Mouse (Mus musculus): ENCODE results near the gene Ppp1ca. TPM values are rescaled to one million over a fixed set of nuclear protein-coding genes. Genes with fewer than 3 reads are reported as not detected.

Gene Ppp1ca
- total and polyA plus RNA-seq, 3 experiments, result 272 to 406 (median 313) TPM

DNA sequence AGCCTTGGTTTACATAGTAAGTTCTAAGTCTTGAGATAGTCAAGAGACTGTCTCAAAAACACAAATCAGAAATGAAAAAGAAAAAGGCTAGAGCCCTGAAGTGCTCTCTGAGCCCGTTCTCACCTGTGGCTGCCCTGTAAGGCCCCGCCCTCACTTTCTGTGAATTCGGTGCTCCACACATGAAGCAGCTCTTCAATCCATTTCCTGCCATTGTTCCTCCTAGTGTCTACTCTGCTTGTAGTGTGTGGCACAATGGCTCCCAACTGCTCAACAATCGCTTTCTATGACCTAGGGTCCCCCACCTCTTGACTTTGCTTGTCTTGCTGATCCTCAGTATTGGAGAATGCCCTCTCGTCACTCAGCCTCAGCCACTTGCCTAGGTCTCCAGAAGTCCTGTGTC lies 35.6 kb downstream of the Ppp1ca start:
- H3K36me3 ChIP-seq (ENCODE audit: control insufficient read depth, insufficient read depth, low read length), result no peaks in the 10 kb centered on the region
- no peak overlapping the region for H3K4me3 ChIP-seq
- no peak for DNase-seq
- WGBS, result 64% methylated on average over 5 of the region's 5 CpGs
- peaks cover 9% of the 10 kb centered on the region for H3K4me1 ChIP-seq (ENCODE audit: control insufficient read depth, insufficient read depth, low read length)
- TF ChIP-seq POLR2A (IDR thresholded peaks at IDR 0.05; ENCODE audit: insufficient read depth, low read depth, low read length) (no peak), EP300 (IDR thresholded peaks at IDR 0.05; ENCODE audit: insufficient read depth, low read depth, low read length) (no peak), CTCF (IDR thresholded peaks at IDR 0.05) (no peak)
- intact Hi-C loops (cut with DNase I), result loop anchor here (5.0 kb wide), 3 partner anchors 100 to 210 kb away; partner anchors contain the start of gene Aip
- H3K79me2 ChIP-seq (replicated peaks; ENCODE audit: control insufficient read depth, insufficient read depth, low read length), result no peaks in the 10 kb centered on the region
- H3K9ac ChIP-seq (ENCODE audit: low read depth, low read length), result no peak overlapping the region
- no peak overlapping the region for H3K27ac ChIP-seq
- H3K27me3 ChIP-seq (ENCODE audit: control insufficient read depth, insufficient read depth, low read length), result no peaks in the 10 kb centered on the region

DNA sequence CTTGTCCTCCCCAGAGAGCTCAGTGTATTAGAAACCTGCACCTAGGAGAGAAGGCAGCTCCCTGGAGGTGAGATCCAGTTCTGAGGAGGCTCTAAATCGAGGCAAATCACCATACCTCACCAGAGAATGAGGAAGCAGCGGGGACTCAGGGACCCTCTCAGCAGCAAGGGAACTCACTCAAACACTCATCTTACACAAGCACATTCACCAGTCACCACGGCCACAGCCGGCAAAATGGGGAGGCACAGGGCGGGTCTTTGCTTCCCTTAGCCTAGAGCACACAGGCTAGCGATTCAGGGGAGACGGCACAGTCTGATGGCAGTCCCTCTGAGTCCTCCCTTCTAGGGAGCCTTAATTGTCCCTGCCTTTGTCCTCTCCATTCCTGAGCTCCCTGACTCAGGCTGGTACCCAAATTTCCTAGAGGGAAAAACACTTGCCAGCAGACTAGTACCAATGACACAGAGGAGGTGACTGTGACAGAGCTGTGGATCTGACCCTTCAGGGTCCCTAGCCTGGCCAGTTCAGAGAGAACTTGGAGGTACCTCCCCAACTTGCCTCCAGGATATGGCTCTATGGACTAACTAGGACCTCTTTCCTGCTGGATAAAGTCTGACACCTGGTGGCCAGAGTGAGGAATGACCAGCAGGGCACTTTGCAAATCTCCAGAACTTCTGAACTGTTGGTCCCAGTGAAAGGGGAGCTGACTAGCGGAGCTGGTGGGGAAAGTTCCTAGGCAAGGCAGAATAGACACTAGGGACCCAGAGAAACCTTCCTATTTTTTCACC lies 36.2 kb downstream of the Ppp1ca start:
- peak; percentile 72 to 77 for DNase-seq
- Histone ChIP-seq H3K27ac (no peak overlapping the region), H3K9ac (ENCODE audit: low read depth, low read length) (no peak overlapping the region), H3K4me3 (no peak overlapping the region), H3K79me2 (replicated peaks; ENCODE audit: control insufficient read depth, insufficient read depth, low read length) (no peaks in the 10 kb centered on the region), H3K4me1 (ENCODE audit: control insufficient read depth, insufficient read depth, low read length) (peaks cover 10% of the 10 kb centered on the region), H3K36me3 (ENCODE audit: control insufficient read depth, insufficient read depth, low read length) (no peaks in the 10 kb centered on the region), H3K27me3 (ENCODE audit: control insufficient read depth, insufficient read depth, low read length) (no peaks in the 10 kb centered on the region)
- TF ChIP-seq EP300 (IDR thresholded peaks at IDR 0.05; ENCODE audit: insufficient read depth, low read depth, low read length) (peak; percentile 94), POLR2A (IDR thresholded peaks at IDR 0.05; ENCODE audit: insufficient read depth, low read depth, low read length) (no peak)
- intact Hi-C loops (cut with DNase I), result loop anchor here (1.0 to 5.0 kb wide), 6 partner anchors 21 to 211 kb away; partner anchors contain the start of gene Aip
- 18% methylated on average over 8 of the region's 8 CpGs for WGBS

DNA sequence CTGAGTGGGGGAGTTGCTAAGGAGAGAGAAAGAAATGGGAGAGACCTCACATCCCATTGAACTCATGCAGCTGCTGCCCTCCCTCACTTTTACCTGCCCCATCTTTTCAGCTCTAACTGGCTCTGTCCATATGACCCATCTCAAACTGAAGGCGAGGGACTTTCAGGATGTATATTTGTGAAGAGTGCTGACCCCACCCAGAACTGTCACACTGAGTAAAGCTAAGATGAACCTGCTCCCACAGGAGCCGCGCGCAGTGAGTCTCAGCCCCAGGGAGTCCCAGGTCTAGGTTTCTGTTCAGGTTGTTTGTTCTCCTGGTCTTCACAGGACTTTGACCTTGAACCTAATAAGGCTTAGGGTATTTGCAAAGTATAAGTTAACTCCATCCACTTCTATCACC lies 37.0 kb downstream of the Ppp1ca start:
- TF ChIP-seq CTCF (IDR thresholded peaks at IDR 0.05) (no peak), POLR2A (IDR thresholded peaks at IDR 0.05; ENCODE audit: insufficient read depth, low read depth, low read length) (no peak), EP300 (IDR thresholded peaks at IDR 0.05; ENCODE audit: insufficient read depth, low read depth, low read length) (no peak)
- intact Hi-C loops (cut with DNase I), result loop anchor here (1.0 to 5.0 kb wide), 6 partner anchors 22 to 212 kb away; partner anchors contain the start of gene Aip
- Histone ChIP-seq H3K27me3 (ENCODE audit: control insufficient read depth, insufficient read depth, low read length) (no peaks in the 10 kb centered on the region), H3K36me3 (ENCODE audit: control insufficient read depth, insufficient read depth, low read length) (no peaks in the 10 kb centered on the region), H3K79me2 (replicated peaks; ENCODE audit: control insufficient read depth, insufficient read depth, low read length) (no peaks in the 10 kb centered on the region), H3K9ac (ENCODE audit: low read depth, low read length) (no peak overlapping the region), H3K27ac (no peak overlapping the region), H3K4me1 (ENCODE audit: control insufficient read depth, insufficient read depth, low read length) (peaks cover 10% of the 10 kb centered on the region), H3K4me3 (no peak overlapping the region)
- no peak for DNase-seq
- WGBS, result 86% methylated on average over 4 of the region's 4 CpGs

DNA sequence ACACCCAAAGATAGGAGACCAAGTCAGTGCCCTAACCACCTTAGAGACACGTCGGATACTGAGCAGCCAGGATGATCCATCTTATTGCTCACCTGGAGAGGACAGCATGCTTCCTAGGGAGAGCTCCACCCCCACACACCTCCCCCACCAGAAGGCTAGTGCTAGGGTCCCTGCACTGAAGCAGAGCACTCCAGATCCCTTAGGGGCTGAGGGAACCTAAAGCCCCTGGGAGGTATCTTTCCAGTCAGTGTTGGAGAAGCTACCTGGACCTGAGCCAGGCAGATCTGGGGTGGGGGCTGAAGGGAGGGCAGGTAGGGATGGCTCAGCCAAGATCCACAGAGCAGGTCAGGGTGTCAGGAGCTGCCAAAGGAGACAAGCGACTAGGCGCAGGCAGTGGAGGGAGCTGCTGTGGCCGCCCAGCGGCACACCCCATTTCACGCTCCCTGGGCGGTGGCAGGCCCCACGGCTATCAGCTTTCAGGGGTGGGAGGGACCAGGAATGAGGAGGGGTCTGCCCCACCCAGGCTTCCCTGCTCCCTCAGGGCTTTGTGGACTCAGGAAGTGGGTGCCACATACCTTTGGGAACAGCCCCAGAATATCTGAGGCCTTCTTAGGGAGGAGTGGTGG lies 37.7 kb downstream of the Ppp1ca start:
- H3K79me2 ChIP-seq (replicated peaks; ENCODE audit: control insufficient read depth, insufficient read depth, low read length), result no peaks in the 10 kb centered on the region
- H3K4me1 ChIP-seq (ENCODE audit: control insufficient read depth, insufficient read depth, low read length), result peaks cover 10% of the 10 kb centered on the region
- 80% methylated on average over 9 of the region's 9 CpGs for WGBS
- no peak overlapping the region for H3K4me3 ChIP-seq
- H3K36me3 ChIP-seq (ENCODE audit: control insufficient read depth, insufficient read depth, low read length), result no peaks in the 10 kb centered on the region
- peak overlapping the region; percentile 59; the same call in 1 of the 2 replicates for H3K27ac ChIP-seq
- no peaks in the 10 kb centered on the region for H3K27me3 ChIP-seq (ENCODE audit: control insufficient read depth, insufficient read depth, low read length)
- intact Hi-C loops (cut with DNase I), result loop anchor here (2.0 to 5.0 kb wide), 4 partner anchors 59 to 212 kb away; partner anchors contain the start of gene Aip
- H3K9ac ChIP-seq (ENCODE audit: low read depth, low read length), result no peak overlapping the region
- DNase-seq, result no peak
- TF ChIP-seq EP300 (IDR thresholded peaks at IDR 0.05; ENCODE audit: insufficient read depth, low read depth, low read length), result no peak
- no peak for TF ChIP-seq POLR2A (IDR thresholded peaks at IDR 0.05; ENCODE audit: insufficient read depth, low read depth, low read length)
- no peak for TF ChIP-seq CTCF (IDR thresholded peaks at IDR 0.05)

DNA sequence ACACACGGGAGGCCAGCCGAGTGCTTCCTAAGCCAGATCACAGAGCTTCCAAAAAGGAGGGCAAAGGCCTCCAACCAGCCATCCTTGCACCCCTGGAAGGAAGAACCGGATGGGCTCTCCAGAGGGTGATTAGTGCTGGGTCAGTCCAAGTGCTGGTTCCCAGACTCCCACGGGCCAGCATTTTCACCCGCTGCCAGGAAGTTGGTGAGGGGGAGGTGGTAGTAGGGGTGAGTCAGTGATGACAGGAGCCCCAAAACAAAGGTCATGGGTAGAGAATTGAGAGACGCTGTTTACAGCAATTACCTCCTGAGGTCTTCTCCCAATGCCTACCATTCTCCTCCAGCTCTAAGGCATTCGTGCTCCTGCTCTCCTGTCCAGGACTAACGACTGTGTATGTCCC lies 38.5 kb downstream of the Ppp1ca start:
- peak overlapping the region; percentile 59 for H3K27ac ChIP-seq
- H3K4me3 ChIP-seq, result no peak overlapping the region
- TF ChIP-seq CTCF (IDR thresholded peaks at IDR 0.05), result no peak
- TF ChIP-seq EP300 (IDR thresholded peaks at IDR 0.05; ENCODE audit: insufficient read depth, low read depth, low read length), result no peak
- TF ChIP-seq POLR2A (IDR thresholded peaks at IDR 0.05; ENCODE audit: insufficient read depth, low read depth, low read length), result no peak
- no peaks in the 10 kb centered on the region for H3K79me2 ChIP-seq (replicated peaks; ENCODE audit: control insufficient read depth, insufficient read depth, low read length)
- intact Hi-C loops (cut with DNase I), result no loop called here
- H3K9ac ChIP-seq (ENCODE audit: low read depth, low read length), result no peak overlapping the region
- H3K4me1 ChIP-seq (ENCODE audit: control insufficient read depth, insufficient read depth, low read length), result peaks cover 10% of the 10 kb centered on the region
- DNase-seq, result peak in 1 of 2 experiments; percentile 41
- H3K27me3 ChIP-seq (ENCODE audit: control insufficient read depth, insufficient read depth, low read length), result no peaks in the 10 kb centered on the region
- H3K36me3 ChIP-seq (ENCODE audit: control insufficient read depth, insufficient read depth, low read length), result no peaks in the 10 kb centered on the region
- WGBS, result 46% methylated on average over 8 of the region's 8 CpGs

Data from heart, adult 2 months (tissue).